ENCODE assay signal across 8 mouse cellular contexts in genomic region chr7:73616015-73616414, GRCm38 (mm10).
DNase-seq lines count a peak whose midpoint lies in the region; ATAC-seq lines count a peak whose summit lies in the region.

No protein-coding gene starts in this region.

- H3K27ac ChIP-seq in lung, embryonic 16.5 days (ENCODE audit: low read length): peak overlapping the region; percentile 100
- peak overlapping the region; percentile 100 for H3K27ac ChIP-seq in hindbrain, embryonic 16.5 days (ENCODE audit: low read depth, low read length)
- peak overlapping the region; percentile 100 for H3K27ac ChIP-seq in neural tube, embryonic 15.5 days (replicated peaks)

- H3K4me2 ChIP-seq in lung, embryonic 16.5 days (ENCODE audit: low read depth, low read length): peak overlapping the region; percentile 88
- peak overlapping the region; percentile 17; the same call in 1 of the 2 replicates for H3K4me2 ChIP-seq in hindbrain, embryonic 16.5 days (ENCODE audit: low read length)
- H3K4me2 ChIP-seq in neural tube, embryonic 15.5 days: peak overlapping the region; percentile 79

- DNase-seq in cerebellum, adult 11-12 months: peak; percentile 4
- DNase-seq in cerebellum, adult 11 months: no peak
- no peak for DNase-seq in lung, postnatal 25 days (ENCODE audit: low spot score)
- DNase-seq in right cerebral cortex, postnatal 10 days (ENCODE audit: low spot score in 2 of 2): no peak
- no peak for DNase-seq in thymus, postnatal 36 days

- no peak for ATAC-seq in lung, embryonic 16.5 days (ENCODE audit: low read depth)
- no peak for ATAC-seq in hindbrain, embryonic 16.5 days
- ATAC-seq in neural tube, embryonic 15.5 days (ENCODE audit: low FRiP score): no peak

- no peaks in the 10 kb centered on the region for H3K27me3 ChIP-seq in lung, embryonic 16.5 days (ENCODE audit: control insufficient read depth, insufficient read depth, low read depth, low read length)
- no peaks in the 10 kb centered on the region for H3K27me3 ChIP-seq in hindbrain, embryonic 16.5 days (replicated peaks; ENCODE audit: control insufficient read depth, insufficient read depth, low read length)
- no peaks in the 10 kb centered on the region for H3K27me3 ChIP-seq in neural tube, embryonic 15.5 days (replicated peaks)

- peaks cover 22% of the 10 kb centered on the region for H3K4me1 ChIP-seq in lung, embryonic 16.5 days (replicated peaks; ENCODE audit: control insufficient read depth, insufficient read depth, low read length)
- peaks cover 11% of the 10 kb centered on the region for H3K4me1 ChIP-seq in hindbrain, embryonic 16.5 days (ENCODE audit: control insufficient read depth, insufficient read depth, low read depth, low read length)
- H3K4me1 ChIP-seq in neural tube, embryonic 15.5 days: peaks cover 24% of the 10 kb centered on the region

- H3K4me3 ChIP-seq in lung, embryonic 16.5 days (ENCODE audit: low read length): peak overlapping the region; percentile 15; the same call in 1 of the 2 replicates
- H3K4me3 ChIP-seq in hindbrain, embryonic 16.5 days (ENCODE audit: low read length): no peak overlapping the region
- H3K4me3 ChIP-seq in neural tube, embryonic 15.5 days (replicated peaks): no peak overlapping the region

- peak overlapping the region; percentile 91 for H3K9ac ChIP-seq in lung, embryonic 16.5 days (ENCODE audit: low read length)
- H3K9ac ChIP-seq in hindbrain, embryonic 16.5 days (ENCODE audit: low read depth, low read length): peak overlapping the region; percentile 48; the same call in 1 of the 2 replicates
- H3K9ac ChIP-seq in neural tube, embryonic 15.5 days (replicated peaks): no peak overlapping the region

- 29% methylated on average over 11 of the region's 11 CpGs for WGBS in lung, embryonic 16.5 days
- 29% methylated on average over 11 of the region's 11 CpGs for WGBS in hindbrain, embryonic 16.5 days
- 19% methylated on average over 11 of the region's 11 CpGs for WGBS in neural tube, embryonic 15.5 days

- no peaks in the 10 kb centered on the region for H3K9me3 ChIP-seq in lung, embryonic 16.5 days (ENCODE audit: control insufficient read depth, low read length)
- no peaks in the 10 kb centered on the region for H3K9me3 ChIP-seq in hindbrain, embryonic 16.5 days (ENCODE audit: control insufficient read depth, low read length)
- no peaks in the 10 kb centered on the region for H3K9me3 ChIP-seq in neural tube, embryonic 15.5 days (replicated peaks)

- H3K36me3 ChIP-seq in lung, embryonic 16.5 days (ENCODE audit: control insufficient read depth, insufficient read depth, low read length): no peaks in the 10 kb centered on the region
- H3K36me3 ChIP-seq in hindbrain, embryonic 16.5 days (ENCODE audit: control insufficient read depth, insufficient read depth, low read length): no peaks in the 10 kb centered on the region
- no peaks in the 10 kb centered on the region for H3K36me3 ChIP-seq in neural tube, embryonic 15.5 days

Comparison
In these comparisons a context has a peak if more than half of its experiments do, and no peak if none do; other contexts are left out.
1. H3K4me2 ChIP-seq: peak in every context shown above with its lines; median percentile 88 in lung, embryonic 16.5 days; 79 in neural tube, embryonic 15.5 days; 17 in hindbrain, embryonic 16.5 days.